Mouse (Mus musculus) bone marrow macrophage, adult 2 months (primary cell): ENCODE measurements around the gene Nanos3.

Experiments
- CTCF ChIP-seq: IDR thresholded peaks from 2 replicates; pipeline ENCODE4 v1.5.1; 2012; ENCODE audit warnings: low read depth, mild to moderate bottlenecking, low read length, moderate library complexity
- POLR2A ChIP-seq: IDR thresholded peaks from 2 replicates; pipeline ENCODE4 v1.6.1; 2012; ENCODE audit warnings: mild to moderate bottlenecking, low read depth, low read length, borderline replicate concordance

DNA sequence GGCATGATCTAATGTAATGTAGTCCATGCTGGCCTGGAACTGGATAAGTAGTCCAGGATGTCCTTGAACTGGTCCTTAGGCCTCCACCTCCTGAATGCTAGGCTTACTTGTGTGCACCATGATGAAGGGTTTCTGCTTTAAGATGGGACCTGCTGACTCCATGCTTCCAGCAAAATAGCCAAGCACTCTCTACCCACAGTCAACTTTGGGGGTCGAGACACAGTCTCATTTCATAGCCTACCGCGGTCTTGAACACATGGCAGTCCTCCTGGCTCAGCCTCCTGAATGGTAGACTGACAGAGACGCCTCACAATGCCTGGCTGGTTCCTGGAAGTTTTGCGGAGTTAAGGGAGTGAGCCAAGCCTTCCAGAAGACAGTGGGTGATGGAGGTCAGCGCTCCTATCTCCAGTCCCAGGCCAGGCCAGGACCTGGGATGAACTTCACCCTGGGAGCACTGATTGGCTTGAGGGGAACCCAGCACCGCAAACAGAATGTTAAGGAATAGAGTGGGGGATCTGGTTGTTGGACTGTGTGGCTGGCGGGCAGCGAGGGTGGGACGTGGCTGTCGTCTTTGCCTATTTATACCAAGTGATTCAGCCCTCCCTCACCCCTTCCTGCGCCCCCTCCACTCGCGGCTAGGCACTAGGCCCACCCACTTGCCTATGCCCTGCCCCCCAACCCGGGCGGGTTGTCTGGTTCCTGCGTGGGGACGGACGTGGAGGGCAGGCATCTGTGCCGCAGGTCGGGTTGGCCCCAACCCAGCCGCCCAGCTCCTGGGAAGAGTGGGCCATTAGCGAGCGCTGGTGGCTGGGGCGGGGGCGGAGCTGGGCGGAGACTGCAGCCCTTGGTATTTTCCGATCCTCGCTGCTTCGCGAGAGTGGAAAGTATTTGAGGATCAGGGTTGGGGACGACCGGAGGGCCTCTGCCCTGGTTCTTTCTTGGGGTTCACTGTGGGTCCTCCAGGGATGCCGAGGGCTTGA, 18.2 kb upstream of the Nanos3 start:
- TF ChIP-seq POLR2A (no peak), CTCF (no peak)
